Mouse (Mus musculus) left cerebral cortex, adult 18-20 months (tissue): Measurements from ENCODE around the gene Casz1. TPM values are rescaled to one million over a fixed set of nuclear protein-coding genes. Genes with fewer than 3 reads are reported as not detected.

Source experiments
- DNase-seq, 2 experiments: peaks; one replicate each; pipeline ENCODE4 v3.0.0; 2021 to 2022; ENCODE audit warnings: low spot score in 2 of 2, mixed read lengths in 1 of 2
- total RNA-seq, 2 experiments: library from RNA; stranded (reverse); gene quantifications; 2 replicates each; pipeline ENCODE4 v1.2.3; 2021

The Casz1 gene
- total RNA-seq, 2 experiments from 2014 or later: 1.2 to 1.4 TPM

- DNase-seq: no peak
Measured at GRCm38 (mm10) chr4:148928876-148929275, 124.6 kb downstream of the Casz1 start.

- DNase-seq: no peak
Measured at GRCm38 (mm10) chr4:148930721-148931229, 126.5 kb downstream of the Casz1 start.

- DNase-seq: no peak
Measured at GRCm38 (mm10) chr4:148933109-148933508, 128.9 kb downstream of the Casz1 start.

GRCm38 (mm10) chr4:148935211-148935610 lies 131.0 kb downstream of the Casz1 start:
- no peak for DNase-seq

GRCm38 (mm10) chr4:148936111-148936510 lies 131.9 kb downstream of the Casz1 start:
- no peak for DNase-seq

- no peak for DNase-seq
Measured at GRCm38 (mm10) chr4:148936727-148937126, 132.5 kb downstream of the Casz1 start.

- DNase-seq: no peak
Measured at GRCm38 (mm10) chr4:148938546-148938945, 134.3 kb downstream of the Casz1 start.

- DNase-seq: no peak
Measured at GRCm38 (mm10) chr4:148940674-148941211, 136.5 kb downstream of the Casz1 start.

- DNase-seq: no peak
Measured at GRCm38 (mm10) chr4:148941321-148941720, 137.1 kb downstream of the Casz1 start.

- no peak for DNase-seq
Measured at GRCm38 (mm10) chr4:148943099-148943498, 138.9 kb downstream of the Casz1 start.

- no peak for DNase-seq
Measured at GRCm38 (mm10) chr4:148945476-148945881, 141.2 kb downstream of the Casz1 start.

GRCm38 (mm10) chr4:148946071-148946470 lies 141.8 kb downstream of the Casz1 start:
- DNase-seq: no peak

- DNase-seq: no peak
Measured at GRCm38 (mm10) chr4:148947833-148948388, 143.7 kb downstream of the Casz1 start.

GRCm38 (mm10) chr4:148950487-148950886 lies 146.3 kb downstream of the Casz1 start:
- DNase-seq: no peak

- DNase-seq: peak; percentile 44 to 67
Measured at GRCm38 (mm10) chr4:148950932-148951650, 146.9 kb downstream of the Casz1 start.

GRCm38 (mm10) chr4:148951821-148952291 lies 147.6 kb downstream of the Casz1 start:
- peak; percentile 25 to 45 for DNase-seq

- peak; percentile 31 to 33 for DNase-seq
Measured at GRCm38 (mm10) chr4:148952328-148953222, 148.3 kb downstream of the Casz1 start.

GRCm38 (mm10) chr4:148955131-148955813 lies 151.0 kb downstream of the Casz1 start:
- DNase-seq: no peak

GRCm38 (mm10) chr4:148960011-148960410 lies 155.8 kb downstream of the Casz1 start:
- no peak for DNase-seq

GRCm38 (mm10) chr4:148961081-148961480 lies 156.9 kb downstream of the Casz1 start:
- DNase-seq: no peak

- DNase-seq: no peak
Measured at GRCm38 (mm10) chr4:148962096-148962495, 157.9 kb downstream of the Casz1 start.
